Mouse (Mus musculus): ENCODE results near the gene Gbp7. TPM values are rescaled to one million over a fixed set of nuclear protein-coding genes. Genes with fewer than 3 reads are reported as not detected.
"Not testable (repeated sequence)": the region's sequence is repeated elsewhere in the genome, so short reads cannot be mapped to it uniquely, and the experiment has no call there.

Gbp7 gene
- total and polyA plus RNA-seq, 3 experiments = 1.9 to 3.9 TPM; not detected in 1

DNA sequence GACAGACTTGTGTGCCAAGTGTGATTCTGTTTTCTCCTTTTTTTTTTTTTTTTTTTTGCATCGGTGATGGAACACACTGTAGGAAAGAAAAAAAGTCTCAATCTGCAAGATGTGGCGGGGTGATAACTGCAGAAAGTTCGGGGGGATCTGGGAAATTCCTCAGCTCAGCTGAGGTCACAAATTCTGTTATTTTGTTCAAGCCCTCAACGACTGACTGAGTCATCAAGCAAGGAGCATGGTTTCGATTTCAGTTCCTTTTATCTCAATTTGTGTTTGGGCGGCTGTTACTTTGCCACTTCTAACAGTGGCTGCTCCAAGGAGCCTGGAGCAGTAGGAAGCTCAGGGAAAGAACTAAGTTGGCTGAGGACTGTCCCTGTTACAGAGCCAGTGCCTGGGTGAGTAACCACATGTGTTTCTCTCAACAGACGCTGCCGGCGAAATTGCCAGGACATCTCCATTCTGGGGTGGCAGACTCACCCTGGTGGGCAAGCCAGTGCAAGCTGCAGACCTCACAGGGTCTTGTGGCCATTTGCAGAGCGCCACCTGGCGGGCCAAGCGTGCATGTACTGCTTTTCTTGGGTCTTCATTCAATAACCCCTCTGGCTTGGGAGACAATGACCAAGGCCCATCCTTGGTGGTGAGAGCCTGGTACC is 30.3 kb downstream of the Gbp7 start (continued):
- TF ChIP-seq POLR2AphosphoS2 (IDR thresholded peaks at IDR 0.05; ENCODE audit: low read length) = no peak
- TF ChIP-seq JUND (IDR thresholded peaks at IDR 0.05; ENCODE audit: low read depth, low read length) = no peak; the same call in 1 of the 2 replicates
- peak; percentile 43 for TF ChIP-seq ZC3H11A (IDR thresholded peaks at IDR 0.05; ENCODE audit: low read depth, low read length)

DNA sequence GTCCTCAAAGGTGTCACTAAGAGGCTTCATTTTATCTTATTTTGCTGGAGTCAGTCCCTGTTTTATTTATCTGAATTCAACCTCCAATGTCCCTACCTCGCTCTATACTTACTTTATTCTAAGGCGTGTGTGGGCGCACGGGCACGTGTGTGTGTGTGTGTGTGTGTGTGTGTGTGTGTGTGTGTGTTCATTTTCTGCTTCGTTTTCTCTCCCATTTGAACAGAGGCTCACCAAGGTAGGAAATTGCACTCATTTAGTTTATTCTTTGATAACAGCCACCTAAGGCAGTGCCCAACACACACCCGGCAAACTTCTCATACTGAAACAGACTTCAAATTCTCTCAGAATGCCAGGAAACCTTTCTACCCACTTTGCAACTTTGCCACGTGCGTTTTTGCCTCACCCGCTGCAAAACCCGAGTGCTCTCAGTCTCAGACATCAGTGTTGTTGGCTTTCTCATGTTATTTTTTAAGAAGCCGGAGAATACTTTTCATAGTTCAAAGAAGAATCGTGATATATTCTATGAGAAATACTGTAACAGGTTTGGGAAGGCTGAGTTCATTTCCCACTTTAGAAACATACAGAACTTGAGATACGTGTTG is 31.0 kb downstream of the Gbp7 start:
- Histone ChIP-seq H3K79me2 (ENCODE audit: control insufficient read depth, insufficient read depth, low read length, poor library complexity) (no peaks in the 10 kb centered on the region), H3K36me3 (ENCODE audit: control insufficient read depth in 1 of 2, insufficient read depth in 2 of 2, low read length in 2 of 2) (no peaks in the 10 kb centered on the region), H3K9ac (ENCODE audit: control insufficient read depth, low read depth, low read length, poor library complexity, severe bottlenecking) (no peak overlapping the region), H3K27me3 (ENCODE audit: control insufficient read depth in 1 of 2, insufficient read depth in 2 of 2, low read length in 2 of 2) (no peaks in the 10 kb centered on the region; a peak in 1 of 4 replicates), H3K9me3 (replicated peaks; ENCODE audit: insufficient read depth, low read length) (no peaks in the 10 kb centered on the region), H3K27ac (ENCODE audit: control insufficient read depth, low read depth, low read length) (no peak overlapping the region), H3K4me3 (ENCODE audit: control insufficient read depth in 1 of 2, insufficient read depth in 1 of 2, low read depth in 2 of 2, low read length in 2 of 2) (no peak overlapping the region; a peak in 1 of 4 replicates), H3K4me1 (ENCODE audit: control insufficient read depth in 1 of 2, insufficient read depth in 2 of 2, low read length in 2 of 2) (peaks cover 2% of the 10 kb centered on the region in 2 experiments; a peak in 1 of 4 replicates)
- DNase-seq (ENCODE audit: low read depth, low spot score) = no peak
- TF ChIP-seq CHD2 (IDR thresholded peaks at IDR 0.05; ENCODE audit: low read length) (no peak), MAFK (IDR thresholded peaks at IDR 0.05; ENCODE audit: borderline replicate concordance, low read depth, low read length) (no peak), MAX (IDR thresholded peaks at IDR 0.05; ENCODE audit: low read length) (no peak), ZKSCAN1 (IDR thresholded peaks at IDR 0.05; ENCODE audit: low read depth, low read length) (no peak), USF2 (IDR thresholded peaks at IDR 0.05; ENCODE audit: borderline replicate concordance in 1 of 2, insufficient read depth in 1 of 2, low read depth in 1 of 2, low read length in 2 of 2) (no peak), ELF1 (IDR thresholded peaks at IDR 0.05; ENCODE audit: low read depth, low read length) (no peak)

DNA sequence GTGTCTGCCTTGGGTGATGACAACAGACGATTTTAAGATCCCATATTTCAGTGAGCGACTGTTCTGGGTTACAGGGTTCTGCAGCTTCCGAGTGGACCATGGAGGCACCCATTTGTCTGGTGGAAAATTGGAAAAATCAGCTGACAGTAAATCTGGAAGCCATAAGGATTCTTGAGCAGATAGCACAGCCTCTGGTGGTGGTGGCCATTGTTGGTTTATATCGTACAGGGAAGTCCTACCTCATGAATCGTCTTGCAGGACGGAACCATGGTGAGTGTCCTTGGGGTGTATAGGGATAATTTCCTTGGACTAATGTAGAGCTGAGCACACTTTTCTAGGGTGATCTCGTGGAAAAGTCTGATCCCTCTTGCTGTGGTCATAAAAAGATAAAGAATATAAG is 31.5 kb downstream of the Gbp7 start:
- Histone ChIP-seq H3K27ac (ENCODE audit: control insufficient read depth, low read depth, low read length) (no peak overlapping the region), H3K9me3 (replicated peaks; ENCODE audit: insufficient read depth, low read length) (no peaks in the 10 kb centered on the region), H3K9ac (ENCODE audit: control insufficient read depth, low read depth, low read length, poor library complexity, severe bottlenecking) (no peak overlapping the region), H3K4me1 (ENCODE audit: control insufficient read depth in 1 of 2, insufficient read depth in 2 of 2, low read length in 2 of 2) (peaks cover 2% of the 10 kb centered on the region in 2 experiments; a peak in 1 of 4 replicates), H3K79me2 (ENCODE audit: control insufficient read depth, insufficient read depth, low read length, poor library complexity) (no peaks in the 10 kb centered on the region), H3K27me3 (ENCODE audit: control insufficient read depth in 1 of 2, insufficient read depth in 2 of 2, low read length in 2 of 2) (no peaks in the 10 kb centered on the region; a peak in 1 of 4 replicates), H3K36me3 (ENCODE audit: control insufficient read depth in 1 of 2, insufficient read depth in 2 of 2, low read length in 2 of 2) (no peaks in the 10 kb centered on the region), H3K4me3 (ENCODE audit: control insufficient read depth in 1 of 2, insufficient read depth in 1 of 2, low read depth in 2 of 2, low read length in 2 of 2) (no peak overlapping the region)
- TF ChIP-seq POLR2A (IDR thresholded peaks at IDR 0.05; ENCODE audit: control insufficient read depth in 1 of 2, insufficient read depth in 1 of 2, low read depth in 1 of 2, low read length in 2 of 2, poor library complexity in 1 of 2) = no peak
- TF ChIP-seq TAL1 (IDR thresholded peaks at IDR 0.05; ENCODE audit: low read length) = no peak
- TF ChIP-seq TBP (IDR thresholded peaks at IDR 0.05; ENCODE audit: low read depth, low read length) = no peak
- no peak for TF ChIP-seq USF2 (IDR thresholded peaks at IDR 0.05; ENCODE audit: borderline replicate concordance in 1 of 2, insufficient read depth in 1 of 2, low read depth in 1 of 2, low read length in 2 of 2)
- TF ChIP-seq MYB (IDR thresholded peaks at IDR 0.05; ENCODE audit: low read depth, low read length) = no peak
- TF ChIP-seq POLR2AphosphoS5 (IDR thresholded peaks at IDR 0.05; ENCODE audit: borderline replicate concordance, low read depth, low read length) = no peak
- no peak for TF ChIP-seq ZKSCAN1 (IDR thresholded peaks at IDR 0.05; ENCODE audit: low read depth, low read length)
- TF ChIP-seq GABPA (IDR thresholded peaks at IDR 0.05; ENCODE audit: low read depth, low read length) = no peak
- no peak for DNase-seq (ENCODE audit: low read depth, low spot score)

DNA sequence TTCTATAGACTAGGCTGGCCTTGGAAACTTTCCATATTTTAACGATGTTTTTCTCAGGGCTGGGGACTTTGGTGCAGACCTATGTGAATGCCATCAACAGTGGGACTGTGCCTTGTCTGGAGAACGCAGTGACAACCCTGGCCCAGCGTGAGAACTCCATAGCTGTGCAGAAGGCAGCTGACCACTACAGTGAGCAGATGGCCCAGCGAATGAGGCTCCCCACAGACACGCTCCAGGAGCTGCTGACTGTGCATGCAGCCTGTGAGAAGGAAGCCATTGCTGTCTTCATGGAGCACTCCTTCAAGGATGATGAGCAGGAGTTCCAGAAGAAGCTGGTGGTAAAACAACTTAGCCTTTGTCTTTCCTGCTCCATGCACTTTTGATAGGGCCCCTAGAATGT is 37.3 kb downstream of the Gbp7 start:
- not testable (repeated sequence) for H3K36me3 ChIP-seq (ENCODE audit: control insufficient read depth in 1 of 2, insufficient read depth in 2 of 2, low read length in 2 of 2); H3K4me1 ChIP-seq (ENCODE audit: control insufficient read depth in 1 of 2, insufficient read depth in 2 of 2, low read length in 2 of 2); H3K27me3 ChIP-seq (ENCODE audit: control insufficient read depth in 1 of 2, insufficient read depth in 2 of 2, low read length in 2 of 2); H3K27ac ChIP-seq (ENCODE audit: control insufficient read depth, low read depth, low read length); H3K4me3 ChIP-seq (ENCODE audit: control insufficient read depth in 1 of 2, insufficient read depth in 1 of 2, low read depth in 2 of 2, low read length in 2 of 2); H3K79me2 ChIP-seq (ENCODE audit: control insufficient read depth, insufficient read depth, low read length, poor library complexity); H3K9me3 ChIP-seq (replicated peaks; ENCODE audit: insufficient read depth, low read length); H3K9ac ChIP-seq (ENCODE audit: control insufficient read depth, low read depth, low read length, poor library complexity, severe bottlenecking); DNase-seq (ENCODE audit: low read depth, low spot score)

Measured in MEL (cell line).